Mouse (Mus musculus): ENCODE data around the gene Wdr53.
"Not testable (repeated sequence)": the region's sequence is repeated elsewhere in the genome, so short reads cannot be mapped to it uniquely, and the experiment has no call there.

Gene Wdr53

DNA sequence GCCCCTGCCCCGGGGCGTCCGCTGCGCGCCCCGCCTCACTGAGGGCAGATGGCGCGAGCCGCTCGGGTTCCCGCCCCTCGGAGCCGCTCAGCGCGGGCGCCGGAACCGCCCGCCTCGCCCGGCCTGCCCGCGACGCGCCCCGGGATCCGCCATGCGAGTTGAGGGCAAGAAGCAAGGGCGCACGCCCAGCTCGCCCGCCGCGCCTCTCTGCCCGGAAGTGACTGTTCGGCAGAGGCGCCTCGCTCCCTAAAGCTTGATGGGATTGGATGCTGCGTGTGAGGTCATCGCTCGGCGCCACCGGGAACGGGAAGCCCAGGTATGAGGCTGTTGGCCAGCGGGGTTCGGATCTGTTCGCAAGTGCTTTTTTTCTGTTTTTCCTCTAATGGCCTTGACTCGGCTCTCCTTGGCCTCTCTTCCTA, at the start of gene Wdr53, which contains the start of gene Fbxo45:
TSS of gene Wdr53 (plus strand) at position 276 of the 419 bp plus-strand sequence.
TSS of gene Fbxo45 (minus strand) at position 207 of the 419 bp plus-strand sequence.
- peak; percentile 96 for DNase-seq (ENCODE audit: low read depth)

DNA sequence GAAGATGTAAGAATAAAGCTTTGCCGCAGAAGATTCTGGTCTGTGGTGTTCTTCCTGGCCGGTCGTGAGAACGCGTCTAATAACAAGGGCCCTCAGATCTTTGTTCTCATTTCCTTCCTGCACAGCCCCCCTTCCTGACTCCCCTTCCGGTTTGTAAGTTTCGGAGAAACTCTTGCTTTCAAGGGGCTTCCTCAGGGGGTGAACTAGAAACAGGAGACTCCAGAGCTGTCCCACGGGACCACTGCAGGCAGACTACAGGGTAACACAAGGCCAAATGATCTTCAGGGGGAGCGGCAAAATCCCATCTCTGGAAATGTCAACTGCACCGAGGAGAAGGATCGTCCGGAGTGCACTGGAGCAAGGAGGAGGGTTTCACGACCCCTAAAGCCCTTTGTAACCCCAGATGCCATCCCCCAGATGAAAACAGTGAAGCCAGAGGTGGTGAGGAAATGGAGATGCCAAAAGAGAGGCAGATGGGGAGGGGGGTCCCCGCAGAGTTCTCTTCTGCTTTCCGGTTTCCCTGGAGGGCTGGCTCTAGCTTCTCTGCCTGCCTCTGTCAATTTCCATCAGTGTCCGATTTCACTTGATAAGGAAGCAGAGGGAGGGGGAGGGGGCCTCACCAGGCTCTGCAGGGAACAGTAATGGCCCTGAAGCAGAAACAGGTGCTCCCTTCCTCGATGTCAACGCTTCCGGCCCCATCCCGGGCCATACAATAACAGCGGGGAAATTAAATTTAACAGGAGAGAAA, 46.6 kb upstream of the Wdr53 start:
- peak; percentile 64 for DNase-seq (ENCODE audit: low read depth)

- DNase-seq (ENCODE audit: low read depth), result no peak
Observed at GRCm38 (mm10) chr16:32201004-32201325, 46.1 kb upstream of the Wdr53 start.

- peak; percentile 94 for DNase-seq (ENCODE audit: low read depth)
Observed at GRCm38 (mm10) chr16:32202681-32203080, 44.3 kb upstream of the Wdr53 start.

DNA sequence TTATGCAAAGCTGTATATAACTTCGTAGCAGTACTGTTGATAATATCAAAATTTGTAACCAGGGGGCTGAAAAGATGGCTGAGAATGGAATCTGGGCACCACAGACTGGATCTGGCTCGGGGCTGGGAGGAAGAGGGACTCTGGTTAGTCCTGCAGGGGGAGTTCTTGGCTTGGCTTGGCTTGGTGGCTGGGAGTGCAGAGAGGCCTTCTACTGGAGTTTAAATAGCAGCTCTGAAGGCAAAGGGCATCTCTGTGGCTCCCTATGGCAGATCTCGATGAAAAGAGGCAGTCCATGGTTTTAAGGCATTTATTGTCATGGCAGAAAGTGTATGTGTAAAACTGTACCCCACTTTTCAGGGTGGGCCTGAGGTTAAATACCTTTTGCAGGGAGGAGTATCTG, 42.1 kb upstream of the Wdr53 start:
- no peak for DNase-seq (ENCODE audit: low read depth)

DNA sequence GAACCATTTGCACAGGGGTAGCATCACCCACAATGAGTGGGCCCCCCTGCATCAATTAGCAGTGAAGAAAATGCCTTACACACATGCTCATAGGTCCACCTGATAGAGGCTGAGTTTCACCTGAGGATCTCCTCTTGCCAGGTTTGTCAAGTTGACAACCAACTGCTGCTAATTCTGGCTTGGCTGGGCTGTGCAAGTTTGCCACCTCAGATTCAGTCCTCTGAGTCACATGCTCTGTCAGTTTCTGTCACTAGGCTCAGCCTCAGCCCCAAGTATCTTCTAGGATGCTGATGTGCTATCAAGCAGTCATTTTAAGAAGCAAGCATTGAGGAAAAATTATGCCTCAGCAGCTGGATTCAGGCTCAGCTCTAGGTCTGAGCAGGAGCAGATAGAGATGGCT, 32.9 kb upstream of the Wdr53 start:
- DNase-seq (ENCODE audit: low read depth), result no peak

DNA sequence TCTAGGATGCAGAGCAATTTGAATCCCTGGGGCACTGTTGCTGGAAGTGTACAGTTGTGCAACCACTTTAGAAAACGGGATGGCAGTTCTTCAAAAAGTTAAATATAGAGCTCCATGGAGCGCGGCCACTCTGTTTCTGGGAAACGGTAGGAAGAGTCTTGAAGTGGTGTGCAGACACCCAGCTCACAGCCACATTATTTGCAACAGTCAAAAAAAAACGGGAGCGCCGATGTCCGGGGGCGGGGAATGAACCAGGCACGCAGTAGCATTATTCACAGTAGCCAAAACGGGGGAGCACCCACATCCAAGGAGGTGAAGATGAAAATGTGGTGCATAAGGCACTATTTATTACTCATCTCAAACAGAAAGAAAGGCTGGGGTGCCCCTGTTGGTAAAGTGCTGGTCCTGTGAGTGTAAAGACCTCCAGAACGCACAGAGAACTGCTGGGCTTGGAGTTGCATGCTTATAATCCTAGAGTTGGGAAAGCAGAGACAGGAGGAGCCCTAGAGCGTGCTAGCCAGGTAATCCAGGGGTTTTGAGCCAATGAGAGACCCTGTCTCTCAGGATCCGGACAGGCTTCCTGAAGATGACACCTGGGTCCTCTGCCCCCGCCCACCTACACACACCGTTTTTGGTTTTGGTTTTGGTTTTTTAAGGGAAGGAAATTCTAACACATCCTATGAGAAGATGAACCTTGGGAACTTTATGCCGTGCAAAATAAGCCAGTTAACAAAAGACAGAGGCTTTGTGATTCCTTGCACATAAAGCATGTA, 32.0 kb upstream of the Wdr53 start:
- peak; percentile 55 for DNase-seq (ENCODE audit: low read depth)

DNA sequence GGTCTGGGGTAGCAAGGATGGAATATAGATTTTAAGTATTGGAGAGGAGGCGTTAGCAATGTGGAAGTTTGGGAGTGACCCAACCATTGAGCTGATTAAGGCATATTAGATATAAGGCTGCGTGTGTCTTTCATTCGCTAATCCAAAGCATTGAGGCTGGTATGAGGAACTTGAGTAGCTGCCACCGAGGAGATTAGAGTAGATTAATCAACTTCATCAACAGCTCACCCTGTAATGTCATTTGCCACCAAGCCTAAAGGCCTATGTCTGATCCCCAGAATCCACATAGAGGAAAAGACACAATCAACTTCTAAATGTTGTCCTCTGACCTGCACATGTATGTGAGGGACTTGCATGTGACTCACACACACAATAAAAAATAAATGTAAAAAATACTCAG, 25.2 kb upstream of the Wdr53 start:
- no peak for DNase-seq (ENCODE audit: low read depth)

DNA sequence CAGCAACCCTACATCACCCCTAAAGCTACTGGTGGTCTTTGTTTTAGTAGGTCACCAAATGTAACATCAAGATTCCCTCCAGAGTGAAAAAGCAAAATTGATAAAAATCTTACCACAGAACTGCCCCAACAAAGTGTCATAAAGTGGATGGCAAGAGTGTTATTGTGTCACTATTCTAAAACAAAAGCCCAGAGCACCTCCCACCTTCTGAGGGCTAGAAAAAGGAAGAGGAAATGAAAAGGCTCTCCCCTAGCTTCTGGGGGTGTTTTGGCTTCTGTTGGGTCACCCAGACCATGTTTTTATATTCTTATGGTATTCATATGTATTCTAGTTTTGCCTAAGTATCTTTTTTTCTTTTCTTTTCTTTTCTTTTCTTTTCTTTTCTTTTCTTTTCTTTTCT, 24.6 kb upstream of the Wdr53 start:
- DNase-seq (ENCODE audit: low read depth), result no peak

- not testable (repeated sequence) for DNase-seq (ENCODE audit: low read depth)
Observed at GRCm38 (mm10) chr16:32232050-32232449, 15.0 kb upstream of the Wdr53 start.

GRCm38 (mm10) chr16:32237930-32238680, 8.9 kb upstream of the Wdr53 start:
- no peak for DNase-seq (ENCODE audit: low read depth)

DNA sequence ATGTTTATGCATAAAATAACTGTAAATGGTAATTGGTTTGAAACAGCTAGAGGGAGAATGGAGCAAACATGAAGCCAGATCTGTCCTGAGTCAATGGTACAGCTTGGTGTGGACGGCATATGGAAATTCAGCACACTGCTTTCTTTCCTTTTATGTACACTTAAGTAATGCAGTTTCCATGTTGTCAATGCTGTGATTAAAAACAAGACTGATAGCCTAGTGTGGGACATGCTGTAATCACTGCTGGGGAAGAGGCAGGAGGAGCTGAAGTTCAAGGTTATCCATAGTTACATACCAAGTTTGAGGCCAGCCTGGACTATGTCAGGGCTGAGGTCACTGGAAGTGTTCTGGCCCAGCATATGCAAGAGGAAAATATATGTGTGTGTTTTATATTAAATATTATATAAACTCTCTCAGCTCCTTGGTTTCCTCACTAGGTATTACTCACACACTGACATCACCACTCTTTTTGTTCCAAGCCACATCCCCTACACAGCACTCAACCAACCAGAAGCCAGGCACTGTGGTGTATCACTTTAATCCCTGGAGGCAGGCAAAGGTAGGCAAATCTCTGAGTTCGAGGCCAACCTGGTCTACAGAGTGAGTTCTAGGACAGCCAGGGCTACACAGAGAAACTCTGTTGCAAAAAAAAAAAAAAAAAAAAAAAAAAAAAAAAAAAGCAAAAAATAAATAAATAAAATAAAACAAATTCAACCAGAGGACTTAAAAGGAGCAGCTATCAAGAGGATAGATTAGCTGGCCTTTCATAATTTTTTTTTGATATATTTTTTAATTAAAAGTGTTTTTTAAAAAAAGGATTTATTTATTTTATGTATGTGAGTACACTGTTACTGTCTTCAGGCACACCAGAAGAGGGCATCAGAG, 7.4 kb upstream of the Wdr53 start:
- peak; percentile 13 for DNase-seq (ENCODE audit: low read depth)

DNA sequence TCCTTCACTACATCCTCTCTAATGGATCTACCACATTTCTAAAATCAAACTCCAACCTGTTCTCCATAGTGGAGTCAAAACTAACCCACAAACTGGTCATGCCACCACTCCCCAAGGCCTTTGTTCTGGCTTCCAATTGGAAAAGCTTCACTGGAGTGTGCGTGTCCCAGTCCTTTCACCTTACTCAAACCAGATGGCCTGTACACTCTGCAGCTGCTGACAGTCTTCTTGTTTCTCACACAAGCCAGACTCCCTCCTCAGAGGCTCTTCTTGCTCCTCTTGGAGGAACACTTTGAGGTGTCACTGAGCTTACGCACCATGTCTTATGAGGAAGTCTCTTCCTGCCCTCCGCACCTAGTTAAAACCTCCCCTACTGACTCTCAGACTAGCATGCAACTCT, 3.1 kb upstream of the Wdr53 start:
- DNase-seq (ENCODE audit: low read depth), result no peak

GRCm38 (mm10) chr16:32246351-32246791, 656 bp upstream of the Wdr53 start:
- peak; percentile 70 for DNase-seq (ENCODE audit: low read depth)

DNA sequence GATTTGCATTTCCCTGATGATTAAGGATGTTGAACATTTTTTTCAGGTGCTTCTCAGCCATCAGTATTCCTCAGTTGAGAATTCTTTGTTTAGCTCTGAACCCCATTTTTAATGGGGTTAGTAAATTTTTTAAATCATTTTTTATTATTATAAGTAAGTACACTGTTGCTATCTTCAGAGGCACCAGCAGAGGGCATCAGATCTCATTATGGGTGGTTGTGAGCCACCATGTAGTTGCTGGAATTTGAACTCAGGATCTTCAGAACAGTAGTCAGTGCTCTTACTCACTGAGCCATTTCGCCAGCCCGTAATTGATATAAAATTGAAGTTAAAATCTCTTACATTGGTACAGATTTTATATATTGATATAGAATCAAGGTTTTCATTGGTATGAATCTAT, 17.2 kb downstream of the Wdr53 start:
- peak; percentile 73 for DNase-seq (ENCODE audit: low read depth)

DNA sequence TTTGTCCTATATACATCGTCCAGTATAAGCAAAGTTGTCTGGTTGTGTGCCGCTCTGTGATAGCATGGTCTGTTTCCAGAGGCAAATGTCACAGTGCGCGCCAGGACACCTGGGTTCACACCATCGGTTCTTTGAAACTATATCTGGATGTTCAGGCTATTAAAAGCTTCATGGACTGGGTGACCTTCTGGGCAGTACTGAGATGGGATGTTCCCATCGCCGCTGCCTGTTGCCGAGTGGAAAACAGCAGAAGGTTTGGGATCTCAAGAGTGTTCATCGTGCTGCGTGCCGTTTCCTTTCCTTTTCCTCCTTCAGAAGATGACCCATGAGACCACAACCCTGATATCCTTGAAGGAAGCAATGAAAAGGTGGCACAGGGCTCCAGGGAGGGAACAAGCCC, 24.3 kb downstream of the Wdr53 start, which contains the start of gene Smco1:
TSS of gene Smco1 (plus strand) at position 178 of the 400 bp plus-strand sequence.
- no peak for DNase-seq (ENCODE audit: low read depth)

- DNase-seq (ENCODE audit: low read depth), result peak; percentile 60
Observed at GRCm38 (mm10) chr16:32273338-32273737, 26.3 kb downstream of the Wdr53 start.

DNA sequence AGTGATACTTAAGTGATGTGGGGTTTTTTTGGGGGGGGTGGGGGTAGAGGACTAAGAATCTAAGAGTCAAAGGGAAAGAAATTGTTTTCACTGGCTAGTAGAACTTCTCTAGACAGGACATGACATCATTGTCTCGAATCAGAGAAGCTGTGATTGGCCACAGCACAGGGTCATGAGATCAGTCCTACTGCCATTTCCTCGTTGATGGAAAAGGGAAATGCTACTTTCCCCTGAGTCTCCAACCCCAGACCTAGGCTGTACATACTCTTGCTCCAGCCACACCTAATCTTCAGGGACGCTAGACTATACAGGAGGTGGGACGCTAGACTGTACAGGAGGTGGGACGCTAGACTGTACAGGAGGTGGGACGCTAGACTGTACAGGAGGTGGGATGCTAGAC, 28.0 kb downstream of the Wdr53 start:
- DNase-seq (ENCODE audit: low read depth), result no peak

- DNase-seq (ENCODE audit: low read depth), result no peak
Observed at GRCm38 (mm10) chr16:32275830-32276229, 28.8 kb downstream of the Wdr53 start.

DNA sequence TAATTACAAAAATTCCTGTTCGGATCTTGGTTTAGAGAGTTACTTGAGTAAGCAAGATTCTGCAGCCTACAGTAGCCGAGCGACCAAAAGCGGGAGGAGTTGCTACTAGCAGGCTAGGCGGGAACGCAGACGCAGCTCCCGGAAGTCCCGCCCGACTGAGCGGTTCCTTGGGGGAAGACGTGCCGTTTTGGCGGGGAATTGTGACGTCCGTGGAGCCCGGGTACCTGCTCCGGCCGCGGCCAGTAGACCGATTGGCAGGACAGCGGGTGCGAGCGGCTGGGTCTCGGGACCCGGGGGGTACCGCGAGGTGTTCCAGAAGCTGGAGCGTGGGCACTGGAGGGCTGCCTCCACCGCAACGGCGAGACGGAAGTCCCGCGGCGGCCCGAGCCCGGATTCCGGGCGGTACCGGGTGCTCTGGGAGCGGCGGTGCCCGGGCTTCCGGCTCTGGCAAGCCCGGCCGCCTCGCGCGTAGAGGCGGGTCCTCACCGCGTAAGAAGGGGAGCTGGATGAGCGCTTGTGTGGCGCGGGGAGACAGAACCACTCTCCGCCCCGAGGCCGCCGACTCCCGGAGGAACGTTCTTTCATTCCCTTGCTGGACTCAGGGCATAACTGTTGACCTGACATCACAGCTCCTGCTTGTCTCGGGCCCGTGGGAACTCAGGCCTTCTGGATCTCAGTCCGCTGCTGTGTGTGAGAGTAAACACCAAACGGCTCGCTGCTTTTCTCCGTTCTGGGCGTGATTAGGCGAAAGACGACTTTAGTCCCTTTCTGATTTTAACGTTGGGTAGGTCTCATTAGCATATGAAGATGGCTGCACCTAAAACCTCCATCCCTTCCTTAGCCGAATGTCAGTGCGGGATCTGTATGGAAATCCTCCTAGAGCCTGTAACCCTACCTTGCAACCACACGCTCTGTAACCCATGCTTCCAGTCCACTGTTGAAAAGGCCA, 30.6 kb downstream of the Wdr53 start, which contains the start of gene Rnf168:
TSS of gene Rnf168 (plus strand) at position 152 of the 949 bp plus-strand sequence.
- DNase-seq (ENCODE audit: low read depth), result peak; percentile 92
